Mouse (Mus musculus) spleen, postnatal 10 days (tissue): ENCODE data around the gene Sbno1.

Experiments used
- DNase-seq, 2 experiments: peaks; one replicate each; pipeline ENCODE4 v3.0.0; 2021 to 2022; ENCODE audit warnings: low spot score in 2 of 2

Gene Sbno1

GRCm38 (mm10) chr5:124334392-124334791, 91.4 kb downstream of the Sbno1 start:
- no peak for DNase-seq

GRCm38 (mm10) chr5:124330086-124330485, 95.7 kb downstream of the Sbno1 start:
- no peak for DNase-seq

- peak; percentile 99 for DNase-seq
Measured at GRCm38 (mm10) chr5:124327510-124328364, 98.1 kb downstream of the Sbno1 start, which contains the start of the genes Mphosph9 and 2810006K23Rik. Gene Mphosph9 (minus strand): TSS chr5:124327972. Gene 2810006K23Rik (plus strand): TSS chr5:124328089.

GRCm38 (mm10) chr5:124326829-124327228, 99.0 kb downstream of the Sbno1 start:
- peak in 1 of 2 experiments; percentile 17 for DNase-seq
